Mouse (Mus musculus): ENCODE results near the gene Kdm4b.

- no peak for TF ChIP-seq CTCF (IDR thresholded peaks at IDR 0.05; ENCODE audit: low read depth)
- no peak for TF ChIP-seq EP300 (optimal IDR thresholded peaks at IDR 0.05)
Observed at GRCm38 (mm10) chr17:56408965-56409625, 83.2 kb downstream of the Kdm4b start.
